Mouse (Mus musculus) kidney, embryonic 14.5 days (tissue): ENCODE data around the gene Wdr24. TPM values are rescaled to one million over a fixed set of nuclear protein-coding genes. Genes with fewer than 3 reads are reported as not detected.

Source experiments
- ATAC-seq: fragments of 200-750 bp; cut with Nextera tagmentation; 2 replicates; pipeline ENCODE4 v1.8.0; 2017; ENCODE audit warnings: moderate number of reproducible peaks, mild to moderate bottlenecking, moderate TSS enrichment, moderate library complexity; ENCODE audit not compliant: low FRiP score, low TSS enrichment
- H3K27ac ChIP-seq: fragments of 300-500 bp; sonication (generic); 2 replicates; pipeline ENCODE4 v1.5.1; 2014; ENCODE audit warnings: low read depth, mild to moderate bottlenecking, low read length, moderate library complexity, mixed read lengths
- H3K27me3 ChIP-seq: fragments of 300-500 bp; sonication (generic); 2 replicates; pipeline ENCODE4 v1.6.1; 2014; ENCODE audit warnings: mild to moderate bottlenecking, low read length; ENCODE audit not compliant: control insufficient read depth, insufficient read depth
- H3K36me3 ChIP-seq: fragments of 300-500 bp; sonication (generic); 2 replicates; pipeline ENCODE4 v1.6.1; 2014; ENCODE audit warnings: low read length, mixed read lengths; ENCODE audit not compliant: control insufficient read depth, insufficient read depth
- H3K4me1 ChIP-seq: fragments of 300-500 bp; sonication (generic); 2 replicates; pipeline ENCODE4 v1.6.1; 2014; ENCODE audit warnings: low read length, mixed read lengths; ENCODE audit not compliant: control insufficient read depth, insufficient read depth
- H3K4me2 ChIP-seq: fragments of 300-500 bp; sonication (generic); replicated peaks from 2 replicates; pipeline ENCODE4 v1.6.1; 2014; ENCODE audit warnings: low read depth, mild to moderate bottlenecking, low read length
- H3K4me3 ChIP-seq: fragments of 300-500 bp; sonication (generic); 2 replicates; pipeline ENCODE4 v1.5.1; 2014; ENCODE audit warnings: mild to moderate bottlenecking, low read length
- H3K9ac ChIP-seq: fragments of 300-500 bp; sonication (generic); 2 replicates; pipeline ENCODE4 v1.6.1; 2014; ENCODE audit warnings: low read depth, mild to moderate bottlenecking, low read length, moderate library complexity
- H3K9me3 ChIP-seq: fragments of 300-500 bp; sonication (generic); 2 replicates; pipeline ENCODE4 v1.6.1; 2016; ENCODE audit warnings: low read length; ENCODE audit not compliant: control insufficient read depth
- WGBS: fragments of 180-500 bp; shearing (Covaris S2); extraction: QIAGEN DNeasy Blood & Tissue Kit; methylation state at CpG from one replicate; pipeline ENCODE4 v1.1.7; 2014; 5-methylcytosine and 5-hydroxymethylcytosine counted together
- polyA plus RNA-seq: library from polyadenylated mRNA; unstranded; fragments of >200 nt; fragmentation: Nextera tagmentation; extraction: Ambion mirVana; gene quantifications from 2 replicates; pipeline ENCODE4 v1.2.1, GENCODE M21; 2014

Gene Wdr24
- polyA plus RNA-seq, 1 experiment from 2014 or later, result 32.0 TPM

DNA sequence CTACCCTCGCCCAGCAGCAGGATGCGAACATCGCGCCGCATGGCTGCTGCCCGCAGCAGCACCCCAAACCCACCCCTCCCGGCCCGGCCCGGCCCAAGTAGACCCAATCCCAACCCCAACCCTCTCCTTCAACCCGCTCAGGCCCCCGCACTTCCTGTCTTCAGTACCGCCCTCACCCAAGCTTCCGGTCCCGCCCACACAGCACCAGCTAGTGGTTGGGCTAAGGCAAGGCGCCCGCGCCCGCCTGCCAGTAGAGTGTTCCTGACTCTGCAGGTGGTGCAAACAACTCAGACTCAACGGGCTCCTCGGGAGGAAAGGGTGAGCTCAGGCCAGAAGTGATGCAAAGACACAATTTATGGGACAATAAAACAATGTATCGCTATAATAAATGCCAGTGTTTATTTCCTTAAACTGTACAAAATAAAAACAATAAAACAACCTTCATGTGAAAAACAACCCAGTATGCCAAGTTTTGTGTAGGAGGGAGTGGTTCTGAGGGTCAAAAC, 21.0 kb downstream of the Wdr24 start, which contains the start of gene Rhot2:
TSS of gene Rhot2 (minus strand) at position 456 of the 506 bp plus-strand sequence.
- peak; percentile 92 for ATAC-seq
- no peaks in the 10 kb centered on the region for H3K27me3 ChIP-seq
- H3K36me3 ChIP-seq, result peaks cover 56% of the 10 kb centered on the region
- peaks cover 8% of the 10 kb centered on the region for H3K4me1 ChIP-seq
- peak within 1 kb of the TSS; percentile 87 for H3K9ac ChIP-seq
- H3K27ac ChIP-seq, result peak within 1 kb of the TSS; percentile 79; the same call in 1 of the 2 replicates
- under 1% methylated on average over 21 of the region's 21 CpGs for WGBS
- no peaks in the 10 kb centered on the region for H3K9me3 ChIP-seq
- H3K4me2 ChIP-seq, result peak within 1 kb of the TSS; percentile 91
- H3K4me3 ChIP-seq, result peak within 1 kb of the TSS; percentile 90

GRCm38 (mm10) chr17:25860229-25860628, 36.8 kb downstream of the Wdr24 start:
- no peak overlapping the region for H3K27ac ChIP-seq

GRCm38 (mm10) chr17:25860832-25861703, 37.6 kb downstream of the Wdr24 start, which contains the start of gene Wdr90:
Gene Wdr90 (minus strand): TSS chr17:25861501.
- Histone ChIP-seq H3K4me1 (peaks cover 15% of the 10 kb centered on the region), H3K9ac (peak within 1 kb of the TSS; percentile 87), H3K36me3 (peaks cover 4% of the 10 kb centered on the region; the same call in 1 of the 2 replicates), H3K4me2 (peak within 1 kb of the TSS; percentile 94), H3K27me3 (no peaks in the 10 kb centered on the region), H3K9me3 (no peaks in the 10 kb centered on the region), H3K27ac (peak within 1 kb of the TSS; percentile 83), H3K4me3 (peak within 1 kb of the TSS; percentile 72)
- 4% methylated on average over 62 of the region's 65 CpGs for WGBS
- ATAC-seq, result peak; percentile 91

More at GRCm38 (mm10) chr17:25860229-25860628, 36.8 kb downstream of the Wdr24 start:
- peaks cover 5% of the 10 kb centered on the region; the same call in 1 of the 2 replicates for H3K36me3 ChIP-seq
- no peak for ATAC-seq
- H3K9ac ChIP-seq, result peak overlapping the region; percentile 87; the same call in 1 of the 2 replicates
- peaks cover 15% of the 10 kb centered on the region for H3K4me1 ChIP-seq
- peak overlapping the region; percentile 72 for H3K4me3 ChIP-seq
- no peaks in the 10 kb centered on the region for H3K9me3 ChIP-seq
- H3K27me3 ChIP-seq, result no peaks in the 10 kb centered on the region
- 89% methylated on average over 6 of the region's 6 CpGs for WGBS
- H3K4me2 ChIP-seq, result peak overlapping the region; percentile 94

GRCm38 (mm10) chr17:25861704-25862612, 38.5 kb downstream of the Wdr24 start:
- H3K27ac ChIP-seq, result peak overlapping the region; percentile 83
- peak overlapping the region; percentile 94 for H3K4me2 ChIP-seq
- 10% methylated on average over 6 of the region's 6 CpGs for WGBS
- no peaks in the 10 kb centered on the region for H3K27me3 ChIP-seq
- H3K9me3 ChIP-seq, result no peaks in the 10 kb centered on the region
- H3K4me1 ChIP-seq, result peaks cover 15% of the 10 kb centered on the region
- peak overlapping the region; percentile 72 for H3K4me3 ChIP-seq
- ATAC-seq, result no peak
- H3K9ac ChIP-seq, result peak overlapping the region; percentile 87
- peaks cover 4% of the 10 kb centered on the region; the same call in 1 of the 2 replicates for H3K36me3 ChIP-seq

DNA sequence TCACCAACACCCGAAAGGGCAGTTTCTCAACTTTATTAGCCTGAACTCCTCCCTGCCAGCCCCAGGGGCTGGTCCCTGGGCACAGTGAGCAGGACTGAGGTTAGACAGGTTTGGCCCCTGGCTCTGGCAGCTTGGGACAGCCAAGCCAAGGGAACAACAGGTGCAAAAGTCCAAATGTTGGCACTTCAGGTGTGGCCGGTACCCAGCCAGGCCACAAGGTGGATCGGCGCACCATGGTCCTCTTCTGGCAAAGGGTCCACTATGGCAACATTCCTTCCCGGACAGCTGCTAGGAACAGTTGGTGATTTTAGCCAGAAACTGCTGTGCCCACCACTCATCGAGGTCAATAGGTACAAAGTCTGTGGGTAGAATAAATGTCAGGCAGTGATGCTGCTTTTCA, 40.3 kb downstream of the Wdr24 start:
- WGBS, result 92% methylated on average over 6 of the region's 6 CpGs

GRCm38 (mm10) chr17:25864311-25864710, 40.9 kb downstream of the Wdr24 start:
- ATAC-seq, result no peak

More for the DNA sequence above, 40.3 kb downstream of the Wdr24 start:
- no peaks in the 10 kb centered on the region for H3K27me3 ChIP-seq
- H3K9ac ChIP-seq, result 0 out of 2 replicates have a peak overlapping the region, but pooled peaks have one; percentile 18
- no peak for ATAC-seq
- H3K4me3 ChIP-seq, result no peak overlapping the region
- H3K4me2 ChIP-seq, result no peak overlapping the region
- H3K9me3 ChIP-seq, result no peaks in the 10 kb centered on the region
- H3K27ac ChIP-seq, result no peak overlapping the region
- H3K36me3 ChIP-seq, result peaks cover 4% of the 10 kb centered on the region; the same call in 1 of the 2 replicates
- peaks cover 24% of the 10 kb centered on the region for H3K4me1 ChIP-seq

GRCm38 (mm10) chr17:25865288-25865687, 41.9 kb downstream of the Wdr24 start:
- H3K36me3 ChIP-seq, result no peaks in the 10 kb centered on the region; the same call in 1 of the 2 replicates
- no peak overlapping the region for H3K27ac ChIP-seq
- H3K4me1 ChIP-seq, result peaks cover 28% of the 10 kb centered on the region
- no peak overlapping the region for H3K9ac ChIP-seq
- H3K9me3 ChIP-seq, result no peaks in the 10 kb centered on the region
- no peak for ATAC-seq
- no peak overlapping the region for H3K4me3 ChIP-seq
- H3K27me3 ChIP-seq, result no peaks in the 10 kb centered on the region
- no peak overlapping the region for H3K4me2 ChIP-seq
- WGBS, result 92% methylated on average over 11 of the region's 11 CpGs

More at GRCm38 (mm10) chr17:25864311-25864710, 40.9 kb downstream of the Wdr24 start:
- H3K4me1 ChIP-seq, result peaks cover 29% of the 10 kb centered on the region
- 90% methylated on average over 14 of the region's 14 CpGs for WGBS
- H3K4me2 ChIP-seq, result no peak overlapping the region
- no peaks in the 10 kb centered on the region for H3K9me3 ChIP-seq
- peaks cover under 1% of the 10 kb centered on the region; the same call in 1 of the 2 replicates for H3K36me3 ChIP-seq
- no peak overlapping the region for H3K27ac ChIP-seq
- no peak overlapping the region for H3K4me3 ChIP-seq
- 0 out of 2 replicates have a peak overlapping the region, but pooled peaks have one; percentile 18 for H3K9ac ChIP-seq
- no peaks in the 10 kb centered on the region for H3K27me3 ChIP-seq

- no peak overlapping the region for H3K9ac ChIP-seq
- ATAC-seq, result no peak
- 96% methylated on average over 3 of the region's 3 CpGs for WGBS
- no peaks in the 10 kb centered on the region; the same call in 1 of the 2 replicates for H3K36me3 ChIP-seq
- H3K27me3 ChIP-seq, result no peaks in the 10 kb centered on the region
- no peak overlapping the region for H3K4me3 ChIP-seq
- peaks cover 22% of the 10 kb centered on the region for H3K4me1 ChIP-seq
- H3K27ac ChIP-seq, result no peak overlapping the region
- no peak overlapping the region for H3K4me2 ChIP-seq
- H3K9me3 ChIP-seq, result no peaks in the 10 kb centered on the region
Observed at GRCm38 (mm10) chr17:25866172-25866571, 42.7 kb downstream of the Wdr24 start.
